Mouse (Mus musculus) testis, adult 2 months (tissue): ENCODE data around the gene Itgb5.

ENCODE experiments used
- CTCF ChIP-seq: fragments of 200-500 bp; IDR thresholded peaks from 2 replicates; pipeline ENCODE4 v1.5.1; 2012; ENCODE audit warnings: low read depth, mild to moderate bottlenecking, inconsistent platforms, low read length, moderate library complexity; ENCODE audit not compliant: control insufficient read depth, insufficient read depth, insufficient replicate concordance
- POLR2A ChIP-seq: fragments of 200-500 bp; IDR thresholded peaks from 2 replicates; pipeline ENCODE4 v1.6.1; 2012; ENCODE audit warnings: low read depth, mild to moderate bottlenecking, inconsistent platforms, low read length, moderate library complexity; ENCODE audit not compliant: control insufficient read depth

GRCm38 (mm10) chr16:33967283-33967640 lies 137.8 kb downstream of the Itgb5 start:
- TF ChIP-seq CTCF (no peak), POLR2A (no peak)
